Mouse (Mus musculus): ENCODE results near the gene Adam1b.

Adam1b gene

DNA sequence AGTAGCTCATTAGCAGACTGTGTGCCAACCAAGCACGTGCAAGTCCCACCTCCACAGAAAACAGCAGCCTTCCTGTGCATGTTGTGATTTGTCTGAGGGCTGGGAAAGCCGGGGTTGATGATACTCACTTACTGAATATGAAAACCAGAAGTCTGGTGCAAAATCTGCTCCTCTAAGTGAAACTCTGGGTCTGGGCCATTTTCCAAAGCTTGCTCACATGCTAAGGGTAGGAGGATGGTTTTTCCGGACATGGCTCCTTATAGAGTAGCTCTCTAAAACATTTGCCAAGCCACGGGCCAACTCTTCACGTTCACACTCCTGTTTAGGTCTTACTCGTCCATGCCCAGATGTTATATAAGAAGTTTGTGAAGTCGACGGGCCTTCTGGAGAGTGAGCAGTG is 9.9 kb downstream of the Adam1b start:
- DNase-seq = no peak

DNA sequence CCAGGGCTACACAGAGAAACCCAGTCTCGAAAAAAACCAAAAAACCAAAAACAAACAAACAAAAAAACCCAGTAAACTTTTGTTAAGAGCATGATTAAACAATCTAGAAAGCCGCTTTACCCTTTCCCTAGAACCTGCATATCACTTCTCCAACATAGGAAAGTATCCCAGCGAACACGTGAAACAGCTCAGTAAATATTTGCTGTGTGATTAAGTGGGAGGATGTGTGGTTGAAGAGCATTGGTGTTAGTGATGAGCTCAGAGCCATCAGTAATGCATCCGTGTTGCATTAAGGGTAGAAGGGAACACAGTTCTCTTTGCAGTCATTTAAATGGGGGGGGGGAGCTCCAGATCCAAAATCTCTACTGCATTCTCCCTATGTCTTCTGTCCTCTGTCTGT is 18.4 kb downstream of the Adam1b start:
- no peak for DNase-seq

DNA sequence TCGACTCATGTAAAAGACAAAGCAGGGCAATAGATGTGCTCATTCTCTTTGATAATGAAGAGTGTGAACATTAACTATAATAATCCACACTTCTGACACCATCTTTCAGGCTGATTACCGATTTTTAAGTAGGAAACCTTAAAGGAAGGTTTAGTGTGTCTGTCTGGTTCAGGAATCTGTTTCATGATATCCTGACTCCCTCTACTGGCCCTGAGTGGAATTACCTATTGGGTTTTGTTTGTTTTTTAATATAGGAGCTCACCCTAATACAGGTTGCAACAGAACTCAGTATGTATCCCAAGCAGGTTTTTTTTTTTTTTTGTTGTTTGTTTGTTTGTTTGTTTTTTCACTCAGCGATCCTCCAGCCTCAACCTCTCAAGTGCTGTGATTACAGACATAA is 25.6 kb downstream of the Adam1b start:
- DNase-seq = peak in 1 of 2 experiments; percentile 62

DNA sequence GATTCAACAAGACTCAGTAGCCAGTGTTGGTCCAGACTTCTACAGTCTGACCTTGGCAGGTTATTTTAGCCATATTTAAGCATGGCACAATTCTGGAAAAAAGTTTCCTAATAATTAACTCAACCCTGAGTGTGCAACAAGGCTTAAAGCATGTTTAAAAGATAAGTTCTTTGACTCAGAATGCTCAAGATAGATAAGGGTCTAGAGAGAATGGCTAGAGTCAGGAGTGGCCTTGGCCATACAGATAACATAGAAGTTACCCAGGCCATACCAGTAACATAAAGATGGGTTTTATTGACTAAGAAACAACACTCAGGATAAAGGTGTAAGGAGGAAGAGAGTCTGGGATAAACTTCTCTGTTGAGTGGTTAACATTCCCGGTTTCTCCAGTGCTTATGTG is 27.2 kb downstream of the Adam1b start:
- no peak for DNase-seq

DNA sequence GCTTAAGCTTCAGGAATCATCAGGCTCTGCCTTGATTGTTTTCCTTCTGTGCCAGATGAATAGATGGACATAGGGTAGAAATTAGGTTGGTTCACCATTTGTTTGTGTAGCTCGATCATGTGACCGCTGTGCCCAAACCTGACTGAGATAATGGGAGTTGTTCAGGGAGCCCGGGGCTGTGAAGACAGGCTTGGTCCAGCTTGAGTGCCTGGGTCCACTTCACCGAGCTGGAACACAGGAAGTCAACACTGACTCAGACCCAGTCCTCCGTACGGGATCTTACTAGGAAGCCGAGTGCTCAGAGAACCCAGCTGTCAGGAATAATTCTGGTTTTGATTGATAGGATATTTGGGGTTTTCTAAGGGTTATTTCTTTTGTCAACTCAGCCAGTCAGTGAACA is 28.6 kb downstream of the Adam1b start:
- DNase-seq = peak in 1 of 2 experiments; percentile 67

DNA sequence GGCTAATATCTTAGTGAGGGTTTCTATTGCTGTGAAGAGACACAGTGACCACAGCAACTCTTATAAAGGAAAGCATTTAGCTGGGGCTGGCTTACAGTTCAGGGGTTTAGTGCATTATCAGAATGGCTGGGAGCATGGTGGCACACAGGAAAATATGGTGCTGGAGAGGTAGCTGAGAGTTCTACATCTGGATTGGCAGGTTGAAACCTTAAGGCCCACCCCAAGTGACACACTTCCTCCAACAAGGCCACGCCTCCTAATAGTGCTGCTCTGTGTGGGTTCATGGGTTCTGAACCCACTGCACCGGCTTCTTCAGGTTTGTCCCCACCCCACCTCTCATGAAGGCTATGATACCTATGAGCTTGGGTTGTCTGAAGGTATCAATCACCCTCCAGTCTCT is 30.8 kb downstream of the Adam1b start:
- DNase-seq = no peak

DNA sequence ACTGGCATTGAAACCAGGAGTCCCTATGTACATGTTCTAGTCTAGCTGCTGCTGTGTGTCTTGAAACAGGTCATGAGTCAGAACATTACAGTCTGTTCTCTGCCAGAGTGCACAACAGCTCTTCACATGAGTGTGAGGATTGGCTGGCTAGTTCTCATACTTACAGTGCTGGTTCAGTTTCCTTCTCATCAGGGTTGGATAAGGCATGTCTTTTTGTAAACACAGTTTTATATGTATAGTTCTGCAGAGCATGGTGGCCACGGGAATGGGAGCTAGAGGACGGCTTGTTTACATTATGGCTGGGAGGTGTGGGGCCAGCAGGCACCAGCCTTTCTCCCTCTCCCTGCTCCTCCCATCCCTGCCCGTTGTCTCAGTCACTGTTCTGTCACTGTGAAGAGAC is 33.7 kb downstream of the Adam1b start:
- DNase-seq = no peak

DNA sequence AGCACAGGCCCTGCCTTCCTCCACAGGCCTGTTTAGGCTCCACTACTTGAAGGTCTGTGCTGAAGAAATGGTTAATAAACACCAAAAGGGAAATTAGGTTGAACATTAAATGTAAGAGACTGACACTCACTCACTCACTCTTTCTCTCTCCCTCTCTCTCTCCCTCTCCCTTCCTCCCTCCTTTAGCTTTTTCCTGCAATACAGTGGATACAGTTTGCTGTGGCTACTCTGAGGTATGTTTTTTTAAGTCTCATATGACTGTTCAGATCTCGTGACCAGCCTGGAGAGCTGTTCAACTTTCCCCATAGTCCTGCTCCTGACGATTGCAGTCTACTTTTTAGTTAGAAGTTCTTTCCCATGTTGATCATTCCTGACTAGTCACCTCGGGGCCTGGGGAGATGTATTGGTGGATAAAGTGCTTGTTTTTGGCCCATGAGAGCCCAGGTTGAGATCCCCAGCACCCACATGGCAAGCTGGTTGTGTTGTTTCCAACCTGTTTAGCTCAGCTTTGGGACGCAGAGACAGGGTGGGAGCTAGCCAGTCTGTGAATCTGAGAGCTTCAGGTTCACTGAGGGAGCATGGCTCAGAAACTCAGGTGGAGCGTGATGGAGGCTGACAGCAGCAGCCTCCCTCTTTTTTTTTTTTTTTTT is 39.5 kb downstream of the Adam1b start:
- no peak for DNase-seq

DNA sequence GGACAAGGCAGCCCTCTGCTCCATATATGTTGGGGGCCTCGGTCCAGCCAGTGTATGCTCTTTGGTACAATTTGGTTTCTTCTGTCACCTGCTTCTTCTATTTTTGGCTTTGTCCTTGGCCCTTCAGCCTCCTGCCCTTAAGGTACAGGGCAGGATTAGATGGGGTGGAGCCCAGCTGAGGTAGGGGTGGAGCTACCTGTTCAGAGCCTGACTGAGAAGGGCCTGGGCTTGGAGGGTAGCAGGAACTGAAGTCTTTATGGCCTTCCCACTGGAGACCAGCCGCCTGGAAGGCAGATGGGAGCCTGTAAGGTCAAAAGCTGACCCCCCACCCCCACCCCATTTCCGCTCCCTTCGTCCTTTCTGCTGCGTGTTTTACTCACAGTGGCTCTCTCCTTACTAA is 40.3 kb downstream of the Adam1b start:
- peak; percentile 76 to 91 for DNase-seq

DNA sequence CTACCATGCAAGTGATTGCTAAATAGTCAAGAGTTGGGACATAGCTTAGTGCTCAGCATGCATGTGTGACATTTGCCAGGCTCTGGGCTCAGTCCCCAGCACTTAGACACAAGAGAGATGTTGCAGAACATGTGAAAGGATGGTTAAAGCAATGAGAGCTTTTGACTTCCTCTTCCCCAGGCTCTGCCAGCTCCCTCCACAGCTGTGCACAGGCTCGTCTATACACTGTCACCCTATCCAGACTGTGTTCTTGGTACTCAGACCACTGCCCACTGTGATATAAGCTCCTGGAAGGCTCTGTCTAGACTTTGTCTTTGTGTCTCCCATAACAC is 41.1 kb downstream of the Adam1b start:
- DNase-seq = no peak

DNA sequence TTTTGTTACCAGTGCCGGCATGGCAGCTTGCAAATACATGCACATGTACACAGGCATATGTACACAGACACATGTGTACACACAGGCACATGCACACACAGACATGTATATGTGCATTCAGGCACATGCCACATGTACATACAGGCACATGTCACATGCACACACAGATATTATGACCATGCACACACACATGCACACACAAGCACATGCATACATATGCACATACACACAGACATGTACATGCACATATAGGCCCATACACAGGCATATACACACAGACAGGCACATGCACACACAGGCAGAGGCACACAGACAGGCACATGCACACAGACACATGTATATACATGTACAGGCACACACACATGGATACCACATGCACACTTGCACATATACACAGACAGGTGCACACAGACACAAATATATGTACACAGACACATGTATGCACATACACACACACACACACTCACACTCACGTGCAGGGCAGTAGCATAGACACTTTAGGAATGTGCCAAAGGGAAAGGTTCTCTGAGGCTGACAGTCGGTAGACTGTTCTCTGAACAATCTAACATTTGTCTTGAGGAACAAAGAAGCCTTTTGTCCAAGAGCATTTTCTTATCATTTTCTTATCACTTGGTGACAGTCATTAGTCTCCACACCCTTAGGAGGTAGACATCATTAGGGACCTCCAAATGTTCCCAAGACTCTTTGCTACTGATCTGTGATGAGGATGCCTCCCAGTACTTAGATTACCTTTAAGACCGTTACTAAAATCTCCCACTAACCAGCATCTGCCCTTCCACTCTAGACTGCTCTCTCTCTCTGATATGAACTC is 41.7 kb downstream of the Adam1b start:
- DNase-seq = no peak

DNA sequence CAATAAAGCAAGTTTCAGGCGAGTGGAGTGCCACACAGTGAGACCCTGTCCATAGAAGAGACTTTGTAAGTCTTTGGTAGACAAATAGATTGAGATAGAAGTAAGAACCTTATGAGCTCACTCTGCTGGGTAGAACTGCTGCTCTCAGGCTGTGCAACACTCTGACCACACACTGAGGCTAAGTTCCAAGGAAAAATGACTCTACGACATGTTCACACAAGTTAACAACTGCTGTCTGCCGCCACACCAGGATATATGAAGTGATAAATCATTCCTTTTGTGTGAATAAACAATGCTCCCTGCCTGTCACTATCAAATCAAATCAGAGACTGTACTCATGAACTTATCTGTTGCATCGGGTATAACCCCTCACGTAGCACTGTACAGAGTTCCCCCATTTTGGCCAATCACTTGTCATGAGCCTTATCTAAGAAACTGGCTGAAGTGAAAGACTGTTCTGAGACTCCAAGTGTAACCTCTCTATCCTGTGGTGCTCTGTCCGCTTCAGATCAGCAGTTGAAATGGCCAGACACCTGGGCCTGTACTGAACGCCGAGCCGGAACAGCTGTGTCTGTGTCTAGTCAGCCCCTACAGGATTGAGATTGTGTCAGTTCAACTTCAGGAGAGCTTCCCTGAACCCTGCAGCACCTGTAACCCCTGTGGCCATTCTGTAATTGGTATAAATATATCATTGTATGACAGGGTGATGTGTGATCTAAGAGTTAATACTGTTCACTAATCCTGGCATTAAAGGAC is 47.5 kb downstream of the Adam1b start:
- no peak for DNase-seq

DNA sequence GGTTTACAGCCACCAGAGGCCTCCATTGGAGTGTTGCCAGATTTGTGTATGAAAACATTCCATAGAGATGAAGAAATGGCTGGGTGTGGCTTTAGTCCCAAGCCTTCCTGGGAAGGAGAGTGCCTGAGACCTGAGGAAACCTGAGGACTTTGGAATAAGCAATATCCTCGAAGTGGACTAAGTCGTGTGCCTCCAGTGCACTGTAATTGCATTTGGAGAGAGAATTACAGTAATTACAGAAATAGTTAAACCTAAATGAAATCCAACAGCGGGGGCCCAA is 48.8 kb downstream of the Adam1b start:
- no peak for DNase-seq

DNA sequence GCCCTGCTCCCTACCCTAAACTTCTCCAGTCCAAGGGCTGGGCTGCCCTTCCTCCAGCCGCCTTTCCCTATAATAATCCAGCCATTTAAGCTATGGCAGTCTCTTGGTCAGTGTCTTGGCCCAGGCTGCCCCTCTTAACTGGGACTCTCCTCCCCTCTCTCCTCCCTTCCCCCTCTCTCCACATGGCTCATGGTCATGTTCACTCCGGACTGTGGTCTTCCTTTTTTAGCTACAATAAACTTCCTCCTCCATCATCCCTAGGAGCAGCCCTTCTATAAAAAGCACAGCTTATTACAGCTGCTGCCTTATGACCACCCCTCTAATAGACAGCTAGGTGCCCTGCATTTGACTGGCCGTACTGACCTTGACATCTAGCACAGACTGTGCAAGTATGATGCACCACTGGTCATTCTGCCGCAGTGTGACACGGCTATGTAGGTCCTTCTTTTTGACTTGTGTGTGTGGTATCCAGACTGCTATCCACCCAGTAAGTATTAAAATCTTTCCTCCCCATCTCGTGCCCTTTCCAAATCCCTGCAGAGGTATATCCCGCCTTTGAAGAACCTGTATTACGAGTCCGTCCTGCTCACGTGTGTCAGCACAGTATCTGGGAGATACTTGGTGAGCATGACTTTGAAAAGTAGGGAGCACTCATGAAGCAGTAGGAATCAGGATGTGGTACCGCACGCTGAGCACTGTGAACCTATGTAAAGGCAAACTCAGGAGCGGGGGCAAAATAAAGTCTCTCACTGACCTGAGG is 49.3 kb downstream of the Adam1b start:
- DNase-seq = no peak

DNA sequence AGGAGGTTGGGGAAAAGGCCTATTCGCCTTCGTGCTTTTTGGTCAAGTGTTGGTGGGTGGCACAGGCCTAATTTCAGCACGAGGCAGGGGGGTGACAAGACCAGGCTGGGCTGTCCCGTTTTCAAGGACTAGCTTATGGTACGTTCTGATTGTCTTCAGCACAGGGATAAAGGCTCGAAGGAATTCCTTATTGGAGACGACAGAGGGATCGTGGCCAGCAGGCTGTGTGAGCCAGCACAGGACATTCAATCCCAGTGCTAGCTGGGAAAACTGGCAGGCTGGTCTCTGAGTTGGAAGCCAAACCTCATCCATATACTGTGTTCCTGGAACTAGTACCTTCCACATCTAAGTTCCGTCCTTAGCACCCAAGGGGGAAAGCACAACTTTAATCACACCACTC is 50.3 kb downstream of the Adam1b start:
- peak in 1 of 2 experiments; percentile 20 for DNase-seq

DNA sequence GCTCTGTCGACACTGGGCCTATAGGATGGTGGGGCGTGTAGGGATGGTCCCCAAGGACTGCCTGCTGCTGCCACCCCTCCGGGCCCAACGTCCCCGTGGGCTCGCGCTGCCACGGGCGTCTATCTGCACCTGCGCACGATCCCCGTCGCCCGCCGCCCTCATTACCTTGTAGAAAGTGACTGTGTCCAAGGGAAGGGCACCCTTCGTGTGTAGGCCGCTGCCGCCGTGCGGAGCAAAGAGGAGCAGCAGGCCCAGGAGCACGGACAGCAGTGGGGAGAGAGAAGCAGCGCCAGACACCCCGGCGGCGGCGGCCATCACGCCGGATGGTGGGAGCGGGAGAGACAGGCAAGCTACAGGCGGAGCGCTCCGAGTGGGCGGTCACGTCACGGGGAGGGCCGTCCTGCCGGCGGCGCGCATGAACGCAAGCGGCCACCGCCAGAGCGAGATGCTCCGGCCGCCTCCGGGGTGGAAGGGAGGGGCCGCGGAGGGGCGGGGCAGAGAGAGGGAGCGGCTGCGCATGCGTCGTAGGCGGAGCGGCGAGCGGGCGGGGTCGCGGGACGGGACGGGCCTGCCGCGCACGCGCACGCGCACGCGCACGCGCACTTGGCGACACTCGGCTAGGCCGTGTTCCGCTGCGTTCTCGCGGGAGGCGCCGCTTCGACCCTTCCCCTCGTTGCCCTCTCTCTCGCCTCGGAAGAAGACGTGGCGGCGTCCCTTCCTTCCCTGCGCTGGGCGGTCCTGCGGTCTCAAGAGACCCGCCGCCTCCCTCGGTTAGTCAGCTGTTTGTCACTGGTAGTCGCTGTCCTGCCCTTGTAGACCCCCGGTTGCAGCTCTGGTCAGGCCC is 51.0 kb downstream of the Adam1b start, which contains the start of gene Erp29:
TSS of gene Erp29 (minus strand) at position 481 of the 844 bp plus-strand sequence.
- peak; percentile 96 to 99 for DNase-seq

DNA sequence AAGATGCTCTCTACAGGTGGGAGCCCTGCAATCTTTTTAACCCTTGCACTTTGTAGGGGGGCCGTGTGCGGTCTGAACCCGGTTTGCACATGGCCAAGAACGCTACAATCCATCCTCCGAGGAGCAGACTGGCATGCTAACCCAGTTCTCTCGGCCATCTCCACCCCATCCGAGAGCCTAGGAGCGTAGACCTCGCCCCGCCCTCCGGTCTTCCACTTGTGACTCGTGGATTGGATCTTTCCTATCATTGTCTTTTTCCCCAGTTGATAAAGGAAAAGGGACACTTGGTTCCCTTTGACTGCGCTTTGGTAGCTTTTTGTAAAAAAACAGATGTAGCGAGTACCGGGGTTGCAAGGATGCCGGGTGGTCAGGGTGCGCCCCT is 51.6 kb downstream of the Adam1b start, which contains the start of gene Tmem116:
TSS of gene Tmem116 (plus strand) at position 250 of the 382 bp plus-strand sequence.
- peak; percentile 58 to 70 for DNase-seq

DNA sequence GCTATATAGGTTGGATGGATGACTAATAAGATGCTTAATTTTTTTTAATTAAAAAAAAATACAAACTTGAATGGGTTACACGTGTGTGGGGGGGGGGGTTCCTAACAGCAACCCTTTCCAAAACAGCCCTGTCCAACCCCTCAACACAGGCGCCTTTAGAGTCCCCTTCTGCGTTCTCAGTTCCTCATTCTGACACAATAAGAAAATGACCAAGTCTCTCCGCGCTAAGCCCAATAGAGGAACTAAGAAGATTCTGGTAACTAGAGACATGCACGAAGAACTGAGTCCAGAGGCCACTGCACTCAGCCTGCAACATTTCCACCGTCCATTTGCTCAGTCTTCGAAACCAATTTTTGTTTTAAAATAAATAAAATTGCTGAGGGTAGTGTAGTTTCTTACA is 52.0 kb downstream of the Adam1b start:
- no peak for DNase-seq

DNA sequence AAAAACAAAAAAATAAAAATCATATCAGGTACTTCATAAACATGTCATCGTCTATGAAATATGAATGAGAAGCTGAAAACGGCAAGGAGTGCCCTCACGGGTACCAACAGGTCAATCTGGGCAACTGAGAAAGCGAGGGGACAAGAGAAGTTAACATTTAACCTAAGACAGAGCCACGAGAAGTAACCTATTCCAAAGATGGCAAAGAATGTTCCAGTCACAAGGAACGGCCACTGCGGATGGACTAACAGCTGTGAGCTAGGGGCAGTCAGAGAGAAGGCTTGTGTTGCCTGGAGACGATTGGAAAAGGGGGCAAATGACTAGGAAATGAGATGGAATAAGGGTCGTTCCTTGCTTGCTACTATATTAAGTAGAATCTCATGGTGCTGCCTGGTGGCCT is 52.8 kb downstream of the Adam1b start:
- DNase-seq = peak; percentile 51 to 72

Data from kidney, postnatal 25 days (tissue).